Mouse (Mus musculus) limb, embryonic 15.5 days (tissue): ENCODE data around the gene Clns1a. TPM values are rescaled to one million over a fixed set of nuclear protein-coding genes. Genes with fewer than 3 reads are reported as not detected.

Source experiments
- ATAC-seq: fragments of 200-750 bp; cut with Nextera tagmentation; 2 replicates; pipeline ENCODE4 v1.8.0; 2017; ENCODE audit warnings: low read depth, moderate TSS enrichment; ENCODE audit not compliant: insufficient number of reproducible peaks, low FRiP score, low TSS enrichment
- H3K27ac ChIP-seq: fragments of 300-500 bp; sonication (generic); 2 replicates; pipeline ENCODE4 v1.5.1; 2015; ENCODE audit warnings: moderate library complexity, mild to moderate bottlenecking, inconsistent platforms
- H3K27me3 ChIP-seq: fragments of 300-500 bp; sonication (generic); 2 replicates; pipeline ENCODE4 v1.6.1; 2015; ENCODE audit warnings: inconsistent platforms
- H3K36me3 ChIP-seq: fragments of 300-500 bp; sonication (generic); 2 replicates; pipeline ENCODE4 v1.6.1; 2015; ENCODE audit warnings: inconsistent platforms
- H3K4me1 ChIP-seq: fragments of 300-500 bp; sonication (generic); 2 replicates; pipeline ENCODE4 v1.6.1; 2015; ENCODE audit warnings: inconsistent platforms
- H3K4me2 ChIP-seq: fragments of 300-500 bp; sonication (generic); 2 replicates; pipeline ENCODE4 v1.6.1; 2015; ENCODE audit warnings: mild to moderate bottlenecking, inconsistent platforms
- H3K4me3 ChIP-seq: fragments of 300-500 bp; sonication (generic); 2 replicates; pipeline ENCODE4 v1.5.1; 2015; ENCODE audit warnings: mild to moderate bottlenecking, inconsistent platforms
- H3K9ac ChIP-seq: fragments of 300-500 bp; sonication (generic); 2 replicates; pipeline ENCODE4 v1.6.1; 2015; ENCODE audit warnings: inconsistent platforms
- H3K9me3 ChIP-seq: fragments of 300-500 bp; sonication (generic); 2 replicates; pipeline ENCODE4 v1.6.1; 2016; ENCODE audit warnings: inconsistent platforms
- WGBS: fragments of 180-500 bp; shearing (Covaris S2); methylation state at CpG from one replicate; pipeline ENCODE4 v1.1.7; 2015; 5-methylcytosine and 5-hydroxymethylcytosine counted together
- polyA plus RNA-seq: library from polyadenylated mRNA; unstranded; fragments of >200 nt; fragmentation: Nextera tagmentation; extraction: Ambion mirVana; gene quantifications from 2 replicates; pipeline ENCODE4 v1.2.1, GENCODE M21; 2015

Gene Clns1a
- polyA plus RNA-seq, 1 experiment from 2014 or later: 175 TPM

- Histone ChIP-seq H3K36me3 (no peaks in the 10 kb centered on the region), H3K4me3 (no peak overlapping the region), H3K9ac (no peak overlapping the region), H3K4me2 (no peak overlapping the region), H3K9me3 (no peaks in the 10 kb centered on the region), H3K27me3 (no peaks in the 10 kb centered on the region), H3K4me1 (no peaks in the 10 kb centered on the region; the same call in 1 of the 2 replicates), H3K27ac (no peak overlapping the region)
- 64% methylated on average over 4 of the region's 4 CpGs for whole genome bisulfite sequencing
- no peak for ATAC-seq
Observed at GRCm38 (mm10) chr7:97769020-97769419, 72.6 kb downstream of the Clns1a start.

Other genes starting within 250 kb of the Clns1a start
- 3.2 and 3.4 TPM in 2 replicates for gene Kctd14, start 245.3 kb upstream of the Clns1a start, polyA plus RNA-seq
- 40.6 and 43.3 TPM in 2 replicates for gene Ints4, start 215.7 kb upstream of the Clns1a start, polyA plus RNA-seq
- 72.2 and 97.0 TPM in 2 replicates for gene Aamdc, start 117.1 kb upstream of the Clns1a start, polyA plus RNA-seq
- gene Rsf1, start 116.7 kb upstream of the Clns1a start, polyA plus RNA-seq: 19.7 and 22.8 TPM in 2 replicates
- 2.5 and 3.6 TPM in 2 replicates for gene Aqp11, start 41.7 kb downstream of the Clns1a start, polyA plus RNA-seq
- 16.6 and 19.9 TPM in 2 replicates for gene Pak1, start 91.9 kb downstream of the Clns1a start, polyA plus RNA-seq
- gene Gdpd4, start 223.3 kb downstream of the Clns1a start, polyA plus RNA-seq: not detected in 2 replicates